Mouse (Mus musculus): ENCODE measurements around the gene Vamp1.
"Not testable (repeated sequence)": the region's sequence is repeated elsewhere in the genome, so short reads cannot be mapped to it uniquely, and the experiment has no call there.

The Vamp1 gene

GRCm38 (mm10) chr6:125252711-125253110, 37.4 kb downstream of the Vamp1 start:
- no peak for DNase-seq

- DNase-seq = no peak
Measured at GRCm38 (mm10) chr6:125253863-125254715, 38.7 kb downstream of the Vamp1 start.

- no peak for DNase-seq
Measured at GRCm38 (mm10) chr6:125255516-125256044, 40.2 kb downstream of the Vamp1 start.

- DNase-seq = no peak
Measured at GRCm38 (mm10) chr6:125256222-125256966, 41.0 kb downstream of the Vamp1 start.

GRCm38 (mm10) chr6:125260006-125260555, 44.7 kb downstream of the Vamp1 start:
- no peak for DNase-seq

- no peak for DNase-seq
Measured at GRCm38 (mm10) chr6:125264219-125264618, 48.9 kb downstream of the Vamp1 start.

- DNase-seq = no peak
Measured at GRCm38 (mm10) chr6:125265239-125265638, 49.9 kb downstream of the Vamp1 start.

GRCm38 (mm10) chr6:125266091-125266490, 50.7 kb downstream of the Vamp1 start:
- no peak for DNase-seq

GRCm38 (mm10) chr6:125266600-125266999, 51.2 kb downstream of the Vamp1 start:
- DNase-seq = not testable (repeated sequence)

- DNase-seq = no peak
Measured at GRCm38 (mm10) chr6:125267469-125267868, 52.1 kb downstream of the Vamp1 start.

GRCm38 (mm10) chr6:125268799-125269198, 53.4 kb downstream of the Vamp1 start:
- DNase-seq = no peak

- peak; percentile 88 for DNase-seq
Measured at GRCm38 (mm10) chr6:125271455-125272227, 56.3 kb downstream of the Vamp1 start.

- no peak for DNase-seq
Measured at GRCm38 (mm10) chr6:125272228-125272785, 57.0 kb downstream of the Vamp1 start.

- DNase-seq = peak; percentile 45
Measured at GRCm38 (mm10) chr6:125274841-125275563, 59.7 kb downstream of the Vamp1 start.

- no peak for DNase-seq
Measured at GRCm38 (mm10) chr6:125279729-125280128, 64.4 kb downstream of the Vamp1 start.

- DNase-seq = not testable (repeated sequence)
Measured at GRCm38 (mm10) chr6:125282721-125283120, 67.4 kb downstream of the Vamp1 start.

- no peak for DNase-seq
Measured at GRCm38 (mm10) chr6:125284250-125284649, 68.9 kb downstream of the Vamp1 start.

- DNase-seq = no peak
Measured at GRCm38 (mm10) chr6:125284751-125285150, 69.4 kb downstream of the Vamp1 start.

- DNase-seq = no peak
Measured at GRCm38 (mm10) chr6:125285890-125286289, 70.5 kb downstream of the Vamp1 start, which contains the start of gene Tuba3a. Tuba3a (minus strand) TSS chr6:125286042.

GRCm38 (mm10) chr6:125286944-125287343, 71.6 kb downstream of the Vamp1 start:
- DNase-seq = no peak

GRCm38 (mm10) chr6:125288730-125289129, 73.4 kb downstream of the Vamp1 start:
- no peak for DNase-seq

Measured in embryo, embryonic 11 days (tissue).